Mouse (Mus musculus): ENCODE results near the gene Olfr92. TPM values are rescaled to one million over a fixed set of nuclear protein-coding genes. Genes with fewer than 3 reads are reported as not detected.
A peak's percentile ranks its signal among the peaks of the same experiment; 100 is the strongest.
"Not testable (repeated sequence)": the region's sequence is repeated elsewhere in the genome, so short reads cannot be mapped to it uniquely, and the experiment has no call there.

The Olfr92 gene
- polyA plus RNA-seq (2015; fragmentation: Nextera tagmentation; extraction: Ambion mirVana), result not detected in 2 replicates

DNA sequence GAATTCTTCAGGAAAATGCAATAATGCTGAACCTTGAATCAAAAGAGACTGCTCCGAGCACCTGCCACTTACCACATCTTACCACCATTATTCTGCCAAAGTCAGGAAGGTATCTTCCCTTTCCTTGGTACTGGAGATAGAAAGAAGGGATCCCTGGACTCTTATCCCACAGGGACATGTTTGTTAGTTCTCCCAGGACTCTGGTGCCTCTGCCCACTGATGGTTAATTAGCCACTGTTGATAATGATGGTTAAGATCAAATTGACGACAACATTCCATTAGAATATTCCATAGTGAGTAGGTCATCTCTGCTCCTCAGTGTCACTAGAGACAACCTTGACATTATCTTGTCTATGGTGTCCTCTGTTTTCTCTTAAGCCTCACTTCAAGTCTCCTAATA is at the start of gene Olfr92:
Gene Olfr92 (minus strand): TSS at position 101 of the 400 bp plus-strand sequence.
- H3K9ac ChIP-seq, result no peak within 1 kb of the TSS
- H3K4me3 ChIP-seq, result no peak within 1 kb of the TSS
- no peak for ATAC-seq (ENCODE audit: insufficient number of reproducible peaks, low FRiP score, low TSS enrichment, low read depth)
- H3K4me1 ChIP-seq, result no peaks in the 10 kb centered on the region
- H3K27ac ChIP-seq, result no peak within 1 kb of the TSS
- H3K27me3 ChIP-seq, result no peaks in the 10 kb centered on the region
- H3K36me3 ChIP-seq, result no peaks in the 10 kb centered on the region
- no peaks in the 10 kb centered on the region for H3K9me3 ChIP-seq
- WGBS, result 90% methylated on average over 2 of the region's 2 CpGs
- no peak within 1 kb of the TSS for H3K4me2 ChIP-seq

DNA sequence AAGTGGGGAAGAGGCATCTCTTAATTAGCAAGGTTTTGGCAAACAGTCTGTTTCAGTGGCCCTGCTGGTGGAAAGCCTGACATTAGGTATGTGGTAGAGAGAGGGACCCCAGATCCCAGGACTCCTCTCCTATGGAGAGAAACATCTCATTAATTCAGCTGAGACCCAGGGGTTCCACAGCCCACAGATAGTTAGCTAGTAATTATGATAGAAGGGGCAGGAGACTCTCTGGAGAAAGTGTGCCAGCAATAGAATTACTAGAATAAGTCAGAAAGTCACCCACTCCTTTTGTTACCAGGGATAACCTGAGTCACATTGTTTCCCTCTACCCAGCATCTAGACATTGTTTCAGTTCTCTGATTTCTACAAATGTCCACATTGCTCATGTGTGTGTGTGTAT is 41.5 kb upstream of the Olfr92 start, which contains the start of gene Olfr93:
Gene Olfr93 (minus strand): TSS at position 101 of the 400 bp plus-strand sequence.
- Histone ChIP-seq H3K27me3 (no peaks in the 10 kb centered on the region), H3K36me3 (no peaks in the 10 kb centered on the region), H3K9me3 (no peaks in the 10 kb centered on the region), H3K9ac (no peak within 1 kb of the TSS), H3K4me3 (no peak within 1 kb of the TSS), H3K4me2 (no peak within 1 kb of the TSS), H3K4me1 (no peaks in the 10 kb centered on the region), H3K27ac (no peak within 1 kb of the TSS)
- no peak for ATAC-seq (ENCODE audit: insufficient number of reproducible peaks, low FRiP score, low TSS enrichment, low read depth)

- H3K4me1 ChIP-seq; H3K9me3 ChIP-seq; H3K36me3 ChIP-seq; H3K4me2 ChIP-seq; H3K4me3 ChIP-seq; H3K27ac ChIP-seq; H3K27me3 ChIP-seq; H3K9ac ChIP-seq; ATAC-seq (ENCODE audit: insufficient number of reproducible peaks, low FRiP score, low TSS enrichment, low read depth): not testable (repeated sequence)
- 72% methylated on average over 4 of the region's 4 CpGs for WGBS
Measured at GRCm38 (mm10) chr17:37131366-37131765, 11.5 kb upstream of the Olfr92 start.

DNA sequence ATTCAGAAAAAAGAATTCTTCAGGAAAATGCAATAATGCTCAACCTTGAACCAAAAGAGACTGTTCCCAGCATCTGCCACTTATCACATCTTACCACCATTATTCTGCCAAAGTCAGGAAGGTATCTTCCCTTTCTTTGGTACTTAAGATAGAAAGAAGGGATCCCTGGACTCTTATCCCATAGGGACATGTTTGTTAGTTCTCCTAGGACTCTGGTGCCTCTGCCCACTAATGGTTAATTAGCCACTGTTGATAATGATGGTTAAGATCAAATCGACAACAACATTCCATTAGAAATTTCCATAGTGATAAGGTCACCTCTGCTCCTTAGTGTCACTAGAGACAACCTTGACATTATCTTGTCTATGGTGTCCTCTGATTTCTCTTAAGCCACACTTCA is 21.7 kb downstream of the Olfr92 start, which contains the start of gene Olfr91:
Gene Olfr91 (minus strand): TSS at position 101 of the 400 bp plus-strand sequence.
- Histone ChIP-seq H3K4me3 (no peak within 1 kb of the TSS), H3K27me3 (no peaks in the 10 kb centered on the region), H3K9ac (no peak within 1 kb of the TSS), H3K4me1 (no peaks in the 10 kb centered on the region), H3K4me2 (no peak within 1 kb of the TSS), H3K27ac (no peak within 1 kb of the TSS), H3K36me3 (no peaks in the 10 kb centered on the region), H3K9me3 (no peaks in the 10 kb centered on the region)
- WGBS, result 93% methylated on average over 1 of the region's 1 CpGs
- ATAC-seq (ENCODE audit: insufficient number of reproducible peaks, low FRiP score, low TSS enrichment, low read depth), result no peak

DNA sequence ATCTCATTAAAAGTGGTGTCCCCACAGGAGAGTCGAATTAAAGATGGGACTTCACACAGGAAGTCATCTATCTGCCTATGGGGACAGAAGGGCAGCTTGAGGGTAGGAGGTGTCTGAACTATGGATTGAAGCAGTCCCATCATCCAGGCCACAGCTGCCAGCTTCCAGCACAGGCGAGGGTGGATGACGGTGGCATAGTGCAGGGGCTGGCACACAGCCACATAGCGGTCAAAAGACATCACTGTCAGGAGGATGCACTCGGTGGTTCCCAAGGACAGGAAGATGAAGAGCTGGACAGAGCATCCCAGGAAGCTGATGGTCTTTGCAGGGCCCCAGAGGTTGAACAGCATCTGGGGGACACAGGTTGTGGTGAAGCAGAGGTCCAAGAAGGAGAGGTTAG is 26.6 kb downstream of the Olfr92 start:
- Histone ChIP-seq H3K4me2 (no peak overlapping the region), H3K9me3 (no peaks in the 10 kb centered on the region), H3K4me1 (no peaks in the 10 kb centered on the region), H3K27me3 (no peaks in the 10 kb centered on the region), H3K27ac (no peak overlapping the region), H3K9ac (no peak overlapping the region), H3K4me3 (no peak overlapping the region), H3K36me3 (no peaks in the 10 kb centered on the region)
- no peak for ATAC-seq (ENCODE audit: insufficient number of reproducible peaks, low FRiP score, low TSS enrichment, low read depth)
- 84% methylated on average over 5 of the region's 5 CpGs for WGBS

GRCm38 (mm10) chr17:37092198-37092597 is 27.7 kb downstream of the Olfr92 start:
- no peak overlapping the region for H3K9ac ChIP-seq
- no peaks in the 10 kb centered on the region for H3K9me3 ChIP-seq
- no peaks in the 10 kb centered on the region for H3K27me3 ChIP-seq
- no peak overlapping the region for H3K27ac ChIP-seq
- H3K4me1 ChIP-seq, result no peaks in the 10 kb centered on the region
- no peak overlapping the region for H3K4me3 ChIP-seq
- 65% methylated on average over 1 of the region's 1 CpGs for WGBS
- ATAC-seq (ENCODE audit: insufficient number of reproducible peaks, low FRiP score, low TSS enrichment, low read depth), result no peak
- H3K36me3 ChIP-seq, result no peaks in the 10 kb centered on the region
- no peak overlapping the region for H3K4me2 ChIP-seq

GRCm38 (mm10) chr17:37088399-37088798 is 31.5 kb downstream of the Olfr92 start, which contains the start of gene Olfr90:
Olfr90 (minus strand) TSS chr17:37088499.
- H3K4me2 ChIP-seq, result no peak within 1 kb of the TSS
- no peaks in the 10 kb centered on the region for H3K36me3 ChIP-seq
- H3K4me3 ChIP-seq, result no peak within 1 kb of the TSS
- no peaks in the 10 kb centered on the region for H3K27me3 ChIP-seq
- no peak for ATAC-seq (ENCODE audit: insufficient number of reproducible peaks, low FRiP score, low TSS enrichment, low read depth)
- no peaks in the 10 kb centered on the region for H3K4me1 ChIP-seq
- H3K27ac ChIP-seq, result no peak within 1 kb of the TSS
- no peaks in the 10 kb centered on the region for H3K9me3 ChIP-seq
- no peak within 1 kb of the TSS for H3K9ac ChIP-seq

DNA sequence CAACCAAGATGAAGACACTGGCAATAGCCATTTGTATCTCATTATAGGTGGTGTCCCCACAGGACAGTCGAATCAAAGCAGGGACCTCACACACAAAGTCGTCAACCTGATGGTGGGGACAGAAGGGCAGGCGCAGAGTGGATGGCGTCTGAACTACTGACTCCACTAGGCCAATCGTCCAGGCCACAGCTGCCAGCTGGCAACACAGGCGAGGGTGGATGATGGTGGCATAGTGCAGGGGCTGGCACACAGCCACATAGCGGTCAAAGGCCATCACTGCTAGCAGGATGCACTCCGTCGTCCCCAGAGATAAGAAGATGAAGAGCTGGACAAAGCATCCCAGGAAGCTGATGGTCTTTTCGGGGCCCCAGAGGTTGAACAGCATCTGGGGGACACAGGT is 34.3 kb downstream of the Olfr92 start:
- no peaks in the 10 kb centered on the region for H3K27me3 ChIP-seq
- no peaks in the 10 kb centered on the region for H3K4me1 ChIP-seq
- no peak for ATAC-seq (ENCODE audit: insufficient number of reproducible peaks, low FRiP score, low TSS enrichment, low read depth)
- H3K36me3 ChIP-seq, result no peaks in the 10 kb centered on the region
- H3K4me2 ChIP-seq, result no peak overlapping the region
- H3K9ac ChIP-seq, result no peak overlapping the region
- 74% methylated on average over 10 of the region's 10 CpGs for WGBS
- H3K4me3 ChIP-seq, result no peak overlapping the region
- no peaks in the 10 kb centered on the region for H3K9me3 ChIP-seq
- no peak overlapping the region for H3K27ac ChIP-seq

GRCm38 (mm10) chr17:37084632-37085031 is 35.3 kb downstream of the Olfr92 start:
- Histone ChIP-seq H3K27ac (no peak overlapping the region), H3K4me1 (no peaks in the 10 kb centered on the region), H3K4me3 (no peak overlapping the region), H3K36me3 (no peaks in the 10 kb centered on the region), H3K27me3 (no peaks in the 10 kb centered on the region), H3K4me2 (no peak overlapping the region), H3K9ac (no peak overlapping the region), H3K9me3 (no peaks in the 10 kb centered on the region)
- no peak for ATAC-seq (ENCODE audit: insufficient number of reproducible peaks, low FRiP score, low TSS enrichment, low read depth)
- 64% methylated on average over 5 of the region's 5 CpGs for WGBS

DNA sequence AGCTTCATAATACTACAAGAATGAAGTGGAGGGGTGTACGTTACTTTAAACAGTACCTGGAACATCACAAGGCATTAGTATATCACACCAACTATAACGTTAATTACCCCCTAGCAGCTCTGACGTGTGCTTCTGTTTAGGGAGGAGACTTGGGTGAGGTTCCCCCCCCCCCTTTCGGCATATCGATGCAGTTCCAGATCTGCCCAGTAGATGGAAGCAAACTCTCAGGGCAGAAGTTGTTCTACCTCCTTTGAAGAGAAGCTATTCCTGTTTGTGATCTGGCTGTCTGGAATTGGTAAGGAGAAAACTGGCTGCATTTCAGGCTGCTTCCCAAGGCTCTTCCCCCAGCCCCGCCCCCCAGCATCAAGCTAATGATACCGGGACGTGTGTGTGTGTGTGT is 36.6 kb downstream of the Olfr92 start:
- ATAC-seq (ENCODE audit: insufficient number of reproducible peaks, low FRiP score, low TSS enrichment, low read depth), result peak; percentile 27; the same call in 1 of the 2 replicates
- Histone ChIP-seq H3K9me3 (no peaks in the 10 kb centered on the region), H3K4me2 (no peak overlapping the region), H3K27ac (no peak overlapping the region), H3K27me3 (no peaks in the 10 kb centered on the region), H3K9ac (no peak overlapping the region), H3K4me3 (no peak overlapping the region), H3K36me3 (no peaks in the 10 kb centered on the region), H3K4me1 (no peaks in the 10 kb centered on the region)
- WGBS, result 2% methylated on average over 8 of the region's 8 CpGs

GRCm38 (mm10) chr17:37081659-37082058 is 38.2 kb downstream of the Olfr92 start:
- no peaks in the 10 kb centered on the region for H3K9me3 ChIP-seq
- H3K27me3 ChIP-seq, result no peaks in the 10 kb centered on the region
- H3K4me3 ChIP-seq, result no peak overlapping the region
- H3K27ac ChIP-seq, result no peak overlapping the region
- no peak overlapping the region for H3K9ac ChIP-seq
- H3K4me2 ChIP-seq, result no peak overlapping the region
- no peaks in the 10 kb centered on the region for H3K36me3 ChIP-seq
- H3K4me1 ChIP-seq, result peaks cover 2% of the 10 kb centered on the region; the same call in 1 of the 2 replicates
- 85% methylated on average over 4 of the region's 4 CpGs for WGBS
- no peak for ATAC-seq (ENCODE audit: insufficient number of reproducible peaks, low FRiP score, low TSS enrichment, low read depth)

GRCm38 (mm10) chr17:37080119-37080518 is 39.8 kb downstream of the Olfr92 start:
- 18% methylated on average over 5 of the region's 5 CpGs for WGBS
- Histone ChIP-seq H3K4me3 (no peak overlapping the region), H3K9me3 (no peaks in the 10 kb centered on the region), H3K4me2 (no peak overlapping the region), H3K27ac (no peak overlapping the region), H3K36me3 (peaks cover 11% of the 10 kb centered on the region; the same call in 1 of the 2 replicates), H3K27me3 (no peaks in the 10 kb centered on the region), H3K4me1 (peaks cover 2% of the 10 kb centered on the region; the same call in 1 of the 2 replicates), H3K9ac (no peak overlapping the region)
- ATAC-seq (ENCODE audit: insufficient number of reproducible peaks, low FRiP score, low TSS enrichment, low read depth), result no peak

GRCm38 (mm10) chr17:37078990-37079389 is 40.9 kb downstream of the Olfr92 start:
- Histone ChIP-seq H3K9ac (no peak overlapping the region), H3K9me3 (no peaks in the 10 kb centered on the region), H3K4me1 (peaks cover 2% of the 10 kb centered on the region; the same call in 1 of the 2 replicates), H3K27ac (no peak overlapping the region), H3K4me2 (no peak overlapping the region), H3K4me3 (no peak overlapping the region), H3K27me3 (no peaks in the 10 kb centered on the region), H3K36me3 (peaks cover 21% of the 10 kb centered on the region)
- WGBS, result 24% methylated on average over 2 of the region's 2 CpGs
- ATAC-seq (ENCODE audit: insufficient number of reproducible peaks, low FRiP score, low TSS enrichment, low read depth), result no peak

All from limb, embryonic 15.5 days (tissue).